Mouse (Mus musculus) C2C12 (cell line): ENCODE measurements around the gene Rfx7.

Experiments
- CEBPB ChIP-seq: IDR thresholded peaks from one replicate; pipeline ENCODE4 v1.6.1; 2011; ENCODE audit warnings: low read depth, mild to moderate bottlenecking, control low read depth, moderate library complexity
- CTCF ChIP-seq: IDR thresholded peaks from one replicate; pipeline ENCODE4 v1.5.1; 2011; ENCODE audit not compliant: control insufficient read depth, insufficient read depth, insufficient read length
- FOSL1 ChIP-seq: IDR thresholded peaks from one replicate; pipeline ENCODE4 v1.8.0; 2011; ENCODE audit warnings: mild to moderate bottlenecking, low read length; ENCODE audit not compliant: poor library complexity, insufficient read depth, severe bottlenecking
- MAX ChIP-seq: IDR thresholded peaks from one replicate; pipeline ENCODE4 v1.6.1; 2011; ENCODE audit warnings: mild to moderate bottlenecking, control low read depth
- MYOD1 ChIP-seq: IDR thresholded peaks from one replicate; pipeline ENCODE4 v1.6.1; 2011; ENCODE audit warnings: low read depth; ENCODE audit not compliant: control insufficient read depth, insufficient read length
- MYOG ChIP-seq: IDR thresholded peaks from one replicate; pipeline ENCODE4 v1.6.1; 2011; ENCODE audit not compliant: control insufficient read depth, insufficient read length; ENCODE audit errors: extremely low read depth
- USF1 ChIP-seq: IDR thresholded peaks from one replicate; pipeline ENCODE4 v1.6.1; 2011; ENCODE audit warnings: low read depth, mild to moderate bottlenecking, control low read depth, moderate library complexity

GRCm38 (mm10) chr9:72656940-72657339 is 124.9 kb downstream of the Rfx7 start:
- TF ChIP-seq CTCF: no peak
- no peak for TF ChIP-seq USF1
- no peak for TF ChIP-seq CEBPB
- TF ChIP-seq MAX: no peak
- no peak for TF ChIP-seq MYOG
- TF ChIP-seq MYOD1: no peak
- TF ChIP-seq FOSL1: no peak
